Mouse (Mus musculus) layer of hippocampus, adult 2 months (tissue): Measurements from ENCODE around the gene Ptprs. TPM values are rescaled to one million over a fixed set of nuclear protein-coding genes. Genes with fewer than 3 reads are reported as not detected.

Experiments used
- DNase-seq, 2 experiments: peaks; one replicate each; pipeline ENCODE4 v3.0.0; 2022; ENCODE audit warnings: low spot score in 2 of 2
- H3K27ac ChIP-seq: fragments of 200-600 bp; 2 replicates; pipeline ENCODE4 v1.8.1; 2022
- H3K4me3 ChIP-seq: fragments of 200-600 bp; 2 replicates; pipeline ENCODE4 v1.8.1; 2022; ENCODE audit warnings: mild to moderate bottlenecking
- CTCF ChIP-seq: fragments of 200-600 bp; conservative IDR thresholded peaks from 2 replicates; pipeline ENCODE4 v1.8.1; 2022; ENCODE audit warnings: antibody characterized with exemption, mild to moderate bottlenecking, moderate library complexity
- total RNA-seq, 2 experiments: library from RNA; stranded (reverse); gene quantifications; 2 replicates each; pipeline ENCODE4 v1.2.3; 2021

The Ptprs gene
- total RNA-seq, 2 experiments from 2014 or later, result 666 to 670 TPM

GRCm38 (mm10) chr17:56471136-56471535, 5.1 kb downstream of the Ptprs start:
- no peak for TF ChIP-seq CTCF
- no peak for DNase-seq
- peak overlapping the region; percentile 23; the same call in 1 of the 2 replicates for H3K27ac ChIP-seq
- H3K4me3 ChIP-seq, result no peak overlapping the region

- no peak for DNase-seq
- Histone ChIP-seq H3K27ac (peak overlapping the region; percentile 39; the same call in 1 of the 2 replicates), H3K4me3 (peak overlapping the region; percentile 23)
- no peak for TF ChIP-seq CTCF
Observed at GRCm38 (mm10) chr17:56470571-56470970, 5.7 kb downstream of the Ptprs start.

- peak overlapping the region; percentile 29; the same call in 1 of the 2 replicates for H3K4me3 ChIP-seq
- H3K27ac ChIP-seq, result peak overlapping the region; percentile 83
- TF ChIP-seq CTCF, result no peak
- DNase-seq, result no peak
Observed at GRCm38 (mm10) chr17:56470001-56470436, 6.3 kb downstream of the Ptprs start.

GRCm38 (mm10) chr17:56469275-56469674, 7.0 kb downstream of the Ptprs start:
- H3K4me3 ChIP-seq, result no peak overlapping the region
- H3K27ac ChIP-seq, result peak overlapping the region; percentile 83

GRCm38 (mm10) chr17:56468870-56469269, 7.4 kb downstream of the Ptprs start:
- no peak overlapping the region for H3K4me3 ChIP-seq
- no peak for TF ChIP-seq CTCF
- DNase-seq, result no peak
- peak overlapping the region; percentile 83; the same call in 1 of the 2 replicates for H3K27ac ChIP-seq

More at GRCm38 (mm10) chr17:56469275-56469674, 7.0 kb downstream of the Ptprs start:
- no peak for TF ChIP-seq CTCF
- DNase-seq, result no peak

GRCm38 (mm10) chr17:56468380-56468779, 7.9 kb downstream of the Ptprs start:
- peak overlapping the region; percentile 83 for H3K27ac ChIP-seq
- TF ChIP-seq CTCF, result peak; percentile 51
- H3K4me3 ChIP-seq, result no peak overlapping the region
- no peak for DNase-seq

- TF ChIP-seq CTCF, result no peak
- H3K4me3 ChIP-seq, result peak overlapping the region; percentile 29
- peak overlapping the region; percentile 83 for H3K27ac ChIP-seq
- peak in 1 of 2 experiments; percentile 51 for DNase-seq
Observed at GRCm38 (mm10) chr17:56467456-56467884, 8.8 kb downstream of the Ptprs start.

- TF ChIP-seq CTCF, result no peak
- Histone ChIP-seq H3K4me3 (no peak overlapping the region), H3K27ac (peak overlapping the region; percentile 39; the same call in 1 of the 2 replicates)
- no peak for DNase-seq
Observed at GRCm38 (mm10) chr17:56466747-56467146, 9.5 kb downstream of the Ptprs start.

GRCm38 (mm10) chr17:56464817-56465216, 11.5 kb downstream of the Ptprs start:
- TF ChIP-seq CTCF, result no peak
- Histone ChIP-seq H3K27ac (peak overlapping the region; percentile 36), H3K4me3 (no peak overlapping the region)
- no peak for DNase-seq

GRCm38 (mm10) chr17:56464345-56464744, 11.9 kb downstream of the Ptprs start:
- Histone ChIP-seq H3K4me3 (no peak overlapping the region), H3K27ac (peak overlapping the region; percentile 36)
- DNase-seq, result no peak
- TF ChIP-seq CTCF, result no peak

GRCm38 (mm10) chr17:56463500-56463899, 12.8 kb downstream of the Ptprs start:
- peak overlapping the region; percentile 87; the same call in 1 of the 2 replicates for H3K27ac ChIP-seq
- no peak for DNase-seq
- TF ChIP-seq CTCF, result no peak
- H3K4me3 ChIP-seq, result no peak overlapping the region

- Histone ChIP-seq H3K4me3 (peak overlapping the region; percentile 79), H3K27ac (peak overlapping the region; percentile 87)
- TF ChIP-seq CTCF, result peak; percentile 54
- DNase-seq, result no peak
Observed at GRCm38 (mm10) chr17:56462835-56463455, 13.3 kb downstream of the Ptprs start.

GRCm38 (mm10) chr17:56461771-56462743, 14.2 kb downstream of the Ptprs start:
- 0 out of 2 replicates have a peak, but pooled peaks have one; percentile 4 for TF ChIP-seq CTCF
- Histone ChIP-seq H3K27ac (peak overlapping the region; percentile 87), H3K4me3 (peak overlapping the region; percentile 79)
- peak; percentile 93 to 96 for DNase-seq
